Mouse (Mus musculus): ENCODE results near the gene Grk6.

The Grk6 gene

DNA sequence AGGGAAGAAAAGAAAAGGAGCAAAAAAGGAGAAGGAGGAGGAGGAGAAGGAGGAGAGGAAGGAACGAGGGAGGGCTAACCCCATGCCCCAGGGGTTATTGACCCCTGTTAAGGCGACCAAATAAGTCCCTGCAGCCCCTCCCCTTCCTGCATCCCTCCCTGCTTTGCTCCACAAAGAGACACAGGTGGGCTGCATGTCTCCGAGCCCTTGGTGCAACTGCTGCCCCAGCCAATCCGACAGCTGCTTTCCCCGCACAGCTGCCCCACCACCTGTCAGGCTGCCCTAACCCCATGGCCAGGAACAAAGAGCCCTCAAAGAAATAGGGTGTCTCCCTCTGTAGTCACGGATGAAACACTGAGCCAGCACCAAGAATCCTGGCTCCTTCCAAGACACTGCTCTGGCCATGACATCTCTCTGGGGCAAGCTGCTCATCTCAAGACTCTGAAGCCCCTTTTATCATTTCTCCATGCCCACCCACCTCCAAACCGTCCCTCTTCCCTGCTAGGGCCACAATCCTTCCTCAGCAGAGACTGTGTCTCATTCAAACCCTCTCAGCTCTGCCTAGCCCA, 39.7 kb downstream of the Grk6 start:
- DNase-seq (ENCODE audit: low read depth) = no peak

DNA sequence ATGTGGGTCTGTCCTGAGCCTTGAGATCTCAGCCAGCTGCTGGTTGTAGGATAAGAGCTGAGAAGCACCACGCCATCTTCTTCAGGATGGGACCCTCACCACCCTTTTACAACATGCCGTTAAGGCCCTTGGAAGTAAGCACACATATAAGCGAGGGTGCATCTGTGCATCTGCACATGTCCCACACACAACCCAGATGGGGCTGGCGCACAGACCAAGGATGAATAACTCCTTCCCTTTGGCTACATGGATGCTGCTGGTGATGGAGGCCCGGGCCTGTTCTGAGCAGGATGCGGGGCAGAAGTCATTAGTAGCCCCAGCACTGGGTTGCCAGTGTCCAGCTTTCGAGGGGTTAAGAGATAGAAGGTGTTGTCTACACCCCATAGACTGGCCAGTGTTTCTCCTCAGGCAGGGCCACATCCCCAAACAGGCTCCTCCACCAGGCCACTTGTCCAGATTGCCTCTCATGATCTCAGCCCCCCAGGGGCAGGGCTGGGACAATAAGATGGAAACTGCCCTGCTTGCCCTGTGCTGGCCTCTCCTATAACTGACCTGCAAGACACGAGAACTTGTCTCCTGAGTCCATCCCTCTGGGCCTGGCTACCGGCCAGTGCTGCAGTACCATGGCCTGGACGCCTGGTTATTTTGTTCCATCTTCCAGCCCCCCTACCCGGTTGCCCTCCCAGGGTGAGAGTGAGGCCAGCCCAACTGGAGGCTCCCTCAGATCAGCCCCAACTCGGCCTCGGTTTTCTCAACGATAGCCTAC, 41.3 kb downstream of the Grk6 start:
- no peak for DNase-seq (ENCODE audit: low read depth)

- no peak for DNase-seq (ENCODE audit: low read depth)
Observed at GRCm38 (mm10) chr13:55486916-55487577, 42.2 kb downstream of the Grk6 start.

GRCm38 (mm10) chr13:55487578-55488498, 43.0 kb downstream of the Grk6 start, which contains the start of gene Dbn1:
Dbn1 (minus strand) TSS chr13:55488111.
- no peak for DNase-seq (ENCODE audit: low read depth)

DNA sequence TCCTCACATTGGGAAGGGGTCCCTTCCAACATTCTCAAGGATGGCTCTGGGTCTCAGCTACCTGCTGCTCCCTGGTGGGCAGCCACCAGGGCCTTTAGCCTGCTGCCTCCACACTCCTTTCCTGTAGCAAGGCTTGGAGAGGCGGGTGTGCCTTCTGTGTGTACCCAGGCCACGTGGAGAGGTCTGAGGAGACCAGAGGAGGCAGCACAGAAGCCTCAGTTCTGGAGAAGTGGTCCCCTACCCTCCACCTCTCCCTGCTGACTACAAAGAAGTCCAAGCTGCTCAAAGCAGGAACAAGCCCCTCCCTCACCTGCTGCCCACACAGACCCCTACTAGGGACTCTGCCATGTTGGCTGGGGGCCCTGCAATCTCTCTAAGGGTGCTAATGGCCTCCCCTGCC, 49.4 kb downstream of the Grk6 start:
- no peak for DNase-seq (ENCODE audit: low read depth)

DNA sequence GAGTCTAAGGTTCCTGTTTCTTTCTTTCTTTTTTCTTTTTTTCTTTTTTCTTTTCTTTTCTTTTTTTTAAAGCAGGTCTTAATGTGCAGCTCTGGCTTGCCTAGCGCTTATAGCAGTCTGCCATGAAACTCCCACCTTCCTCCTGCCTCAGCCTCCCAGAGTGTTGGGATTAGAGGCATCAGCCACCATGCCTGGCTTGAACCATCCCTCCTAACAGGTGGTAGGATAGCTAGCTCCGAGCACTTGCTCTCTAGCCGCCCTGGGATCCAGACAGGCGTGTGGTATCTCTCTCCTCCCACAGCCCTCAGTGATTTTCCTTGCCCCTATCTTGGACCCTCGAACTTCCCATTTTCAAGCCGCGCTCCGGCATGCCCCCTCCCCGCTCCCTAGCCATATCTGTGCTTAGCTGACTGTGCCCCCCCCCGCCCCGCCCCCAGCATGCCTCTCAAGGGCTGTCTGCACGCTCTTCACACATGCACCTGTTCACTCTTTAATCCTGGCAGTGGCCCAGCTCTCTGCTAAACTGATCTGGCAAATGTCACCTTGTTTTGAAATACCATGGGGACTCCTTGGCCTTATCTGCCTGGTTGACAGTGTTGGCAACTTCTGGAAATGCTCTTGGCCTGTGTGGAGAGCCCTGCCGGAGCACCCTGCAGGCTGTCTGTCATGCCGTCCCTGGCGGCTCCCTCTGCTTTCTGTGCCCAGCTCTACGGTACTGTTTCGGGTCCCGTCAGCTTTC, 50.2 kb downstream of the Grk6 start:
- no peak for DNase-seq (ENCODE audit: low read depth)

DNA sequence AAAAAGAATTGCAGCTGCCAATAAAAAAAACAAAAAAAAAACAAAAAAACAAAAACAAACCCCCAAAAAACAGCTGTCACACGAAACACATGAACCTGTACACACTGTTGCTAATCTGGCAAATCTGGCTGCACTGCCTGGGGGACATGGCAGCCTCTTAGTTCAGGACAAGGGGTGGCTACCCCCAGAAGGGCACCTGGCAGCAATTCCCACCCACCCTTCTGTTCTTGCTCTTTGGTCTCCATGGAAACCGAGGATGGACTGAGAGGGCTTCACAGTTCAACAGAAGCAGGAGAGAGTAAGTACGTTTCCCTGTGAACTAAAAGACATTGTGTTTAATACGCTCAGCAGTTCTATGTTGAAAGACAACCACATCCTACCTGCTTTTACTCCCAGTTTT, 50.8 kb downstream of the Grk6 start:
- no peak for DNase-seq (ENCODE audit: low read depth)

- DNase-seq (ENCODE audit: low read depth) = no peak
Observed at GRCm38 (mm10) chr13:55496661-55497060, 51.8 kb downstream of the Grk6 start.

DNA sequence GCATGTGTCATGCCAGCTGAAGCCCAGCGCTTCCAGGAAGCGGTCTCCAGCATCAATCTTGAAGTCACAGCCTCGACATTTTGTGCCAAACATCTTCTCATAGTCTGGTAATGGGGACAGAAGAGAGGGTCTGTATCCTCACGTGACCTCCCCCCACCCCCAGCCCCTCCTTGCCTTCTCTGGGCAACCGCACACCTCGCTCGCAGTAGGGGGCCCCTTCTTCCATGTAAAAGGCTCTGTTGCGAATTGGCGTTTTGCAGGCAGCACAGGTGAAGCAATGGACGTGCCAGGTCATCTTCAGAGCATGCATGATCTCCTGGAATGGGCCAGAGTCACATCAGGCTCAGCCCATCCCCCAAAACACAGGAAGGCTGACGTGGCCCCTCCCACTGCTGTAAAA, 54.0 kb downstream of the Grk6 start:
- DNase-seq (ENCODE audit: low read depth) = no peak

GRCm38 (mm10) chr13:55500575-55500974, 55.7 kb downstream of the Grk6 start:
- no peak for DNase-seq (ENCODE audit: low read depth)

- DNase-seq (ENCODE audit: low read depth) = no peak
Observed at GRCm38 (mm10) chr13:55502405-55502804, 57.5 kb downstream of the Grk6 start.

DNA sequence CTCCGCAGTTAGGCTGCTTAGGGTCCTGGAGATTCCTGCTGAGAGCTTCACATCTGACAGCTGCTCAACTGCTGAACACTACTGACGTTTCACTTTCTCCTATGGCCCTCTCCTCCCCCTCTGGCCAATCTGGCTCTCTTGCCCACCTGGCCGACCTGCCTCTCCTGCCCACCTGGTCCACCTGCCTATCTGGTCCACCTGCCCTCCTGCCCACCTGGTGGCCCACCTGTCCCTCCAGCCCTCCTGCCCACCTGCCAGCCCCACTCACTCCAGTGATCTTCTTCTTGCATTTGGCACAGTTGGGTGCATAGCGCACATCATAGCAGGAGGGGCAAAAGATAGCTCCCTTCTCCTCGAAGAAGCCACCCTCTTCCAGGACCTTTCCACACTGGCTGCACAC, 59.5 kb downstream of the Grk6 start:
- no peak for DNase-seq (ENCODE audit: low read depth)

- no peak for DNase-seq (ENCODE audit: low read depth)
Observed at GRCm38 (mm10) chr13:55505810-55506209, 60.9 kb downstream of the Grk6 start.

DNA sequence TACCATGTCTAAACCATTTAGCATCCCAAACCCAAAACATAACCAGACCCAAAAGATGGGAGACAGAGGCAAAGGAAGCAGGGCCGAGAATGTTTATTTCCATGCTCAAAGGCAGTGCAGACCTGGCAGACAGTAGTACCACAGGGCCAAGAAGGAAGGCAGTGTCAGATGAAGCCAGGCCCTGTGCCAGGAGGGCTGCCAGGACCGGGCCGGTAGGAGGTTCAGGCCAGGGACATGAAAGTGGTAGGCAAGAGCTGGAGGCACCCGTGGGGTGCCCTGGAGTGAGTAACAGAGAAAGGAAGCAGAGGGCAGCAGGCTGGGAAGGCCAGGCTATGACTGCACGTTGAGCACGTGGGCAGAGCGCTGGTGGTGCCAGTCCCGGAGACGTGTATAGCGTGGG, 61.8 kb downstream of the Grk6 start:
- DNase-seq (ENCODE audit: low read depth) = peak; percentile 46

DNA sequence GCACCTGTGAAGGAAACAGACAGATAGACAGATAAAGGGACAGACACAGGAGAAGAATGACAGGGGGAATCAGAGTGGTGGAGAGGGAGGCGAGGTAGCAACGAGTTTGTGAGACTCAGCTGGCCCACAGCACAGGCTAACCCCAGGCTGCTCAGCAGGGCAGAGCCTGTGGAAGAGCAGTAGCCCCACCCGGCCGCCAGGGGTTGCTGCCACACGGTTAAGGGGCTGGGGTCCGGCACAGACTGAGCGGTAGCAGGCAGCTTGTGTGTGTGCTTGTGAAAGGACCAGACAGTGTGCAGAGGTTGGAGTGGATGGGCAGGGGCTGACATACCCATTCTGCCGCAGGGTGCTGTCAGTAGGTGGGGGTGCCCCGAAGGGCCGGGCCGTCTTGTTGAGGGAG, 63.0 kb downstream of the Grk6 start:
- no peak for DNase-seq (ENCODE audit: low read depth)

DNA sequence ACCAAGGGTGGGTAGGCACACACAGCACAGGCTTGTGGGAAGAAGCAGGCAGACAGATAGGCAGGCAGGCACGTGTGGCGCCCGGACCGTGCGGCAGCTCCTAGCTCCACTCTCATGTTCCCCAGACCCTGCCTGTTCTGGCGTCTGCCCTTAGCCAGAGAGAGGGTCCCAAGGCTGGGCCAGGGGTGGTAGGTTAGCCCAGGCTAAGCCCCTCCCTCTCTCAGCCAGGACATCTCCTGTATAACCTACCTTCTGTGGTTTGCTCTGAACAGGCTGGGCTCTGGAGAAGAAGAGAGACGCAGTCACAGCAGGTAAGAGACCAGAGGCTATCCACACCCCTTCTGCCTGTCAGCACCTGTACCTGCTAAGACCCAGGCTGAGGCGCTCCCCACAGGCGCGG, 63.7 kb downstream of the Grk6 start:
- no peak for DNase-seq (ENCODE audit: low read depth)

DNA sequence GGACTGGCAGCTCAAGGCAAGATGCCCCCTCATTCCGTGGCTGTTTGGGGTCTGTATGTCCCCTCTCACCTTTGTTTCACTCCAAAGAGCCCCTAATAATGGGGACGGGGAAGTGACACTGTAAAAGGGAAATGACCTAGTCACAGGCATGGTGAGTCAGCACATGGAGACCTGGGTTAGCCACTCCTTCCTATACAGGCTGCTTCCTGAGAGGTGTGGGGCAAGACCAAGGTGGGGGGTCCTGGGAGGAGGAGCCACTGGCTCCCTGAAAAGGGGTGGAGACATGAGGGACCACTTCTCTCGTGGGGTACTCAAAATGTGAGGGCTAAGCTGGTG, 65.4 kb downstream of the Grk6 start:
- DNase-seq (ENCODE audit: low read depth) = no peak

Measured in fibroblast of lung, adult 2 months (primary cell).